Mouse (Mus musculus) brain, embryonic 18.5 days (tissue): ENCODE results near the gene Htr2c.

ENCODE experiments used
- DNase-seq: peaks from one replicate; pipeline ENCODE4 v3.0.0-alpha.2; 2012; ENCODE audit warnings: low read depth, low spot score

The Htr2c gene

DNA sequence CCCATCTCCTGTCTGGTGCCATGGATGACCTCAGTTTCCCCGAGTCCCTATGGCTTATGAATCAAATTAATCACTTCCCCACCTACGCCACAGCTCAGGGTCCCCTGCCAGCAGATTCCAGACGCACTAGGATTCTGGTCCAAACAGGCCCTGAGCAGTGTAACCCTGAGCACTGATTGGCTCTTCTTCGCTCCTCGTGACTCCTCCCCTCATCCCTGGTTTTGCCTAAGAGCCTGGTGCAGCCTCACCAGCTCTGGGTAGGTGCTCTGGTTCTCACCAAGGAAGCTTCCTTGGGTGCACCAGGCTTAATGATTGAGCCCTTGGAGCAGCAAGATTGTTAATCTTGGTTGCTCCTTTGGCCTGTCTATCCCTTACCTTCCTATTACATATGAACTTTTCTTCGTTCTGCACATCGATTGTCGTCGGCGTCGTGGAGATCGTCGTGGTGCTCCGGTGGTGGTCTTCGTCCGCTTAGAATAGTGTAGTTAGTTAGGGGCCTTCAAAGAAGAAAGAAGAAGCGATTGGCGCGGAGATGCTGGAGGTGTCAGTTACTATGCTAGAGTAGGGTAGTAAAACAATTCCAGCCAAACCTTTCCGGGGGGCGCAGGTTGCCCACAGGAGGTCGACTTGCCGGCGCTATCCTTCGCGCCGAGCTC is at the start of gene Htr2c:
TSS of gene Htr2c (plus strand) at position 256 of the 656 bp plus-strand sequence.
- no peak for DNase-seq

DNA sequence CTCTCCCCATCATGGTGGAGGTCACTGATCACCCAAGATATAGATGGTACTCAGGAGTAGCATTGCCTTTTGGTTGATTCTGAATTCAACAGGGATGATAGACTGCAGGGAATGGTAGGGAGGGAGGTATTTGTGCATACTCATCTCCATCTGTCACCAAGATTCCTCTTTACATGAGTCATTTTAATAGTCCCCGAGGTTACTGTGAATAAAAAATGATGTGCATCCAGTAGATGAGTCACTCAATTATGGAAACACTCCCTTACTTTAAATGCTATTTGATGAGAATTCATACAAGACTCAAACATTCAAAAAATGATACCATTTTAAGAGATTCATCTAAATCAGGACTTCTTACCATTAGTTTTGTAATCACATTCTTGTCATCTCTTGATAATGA is 34.1 kb upstream of the Htr2c start:
- no peak for DNase-seq

- no peak for DNase-seq
These were observed 26.0 kb upstream of the Htr2c start for GRCm38 (mm10) chrX:146936332-146936731.

DNA sequence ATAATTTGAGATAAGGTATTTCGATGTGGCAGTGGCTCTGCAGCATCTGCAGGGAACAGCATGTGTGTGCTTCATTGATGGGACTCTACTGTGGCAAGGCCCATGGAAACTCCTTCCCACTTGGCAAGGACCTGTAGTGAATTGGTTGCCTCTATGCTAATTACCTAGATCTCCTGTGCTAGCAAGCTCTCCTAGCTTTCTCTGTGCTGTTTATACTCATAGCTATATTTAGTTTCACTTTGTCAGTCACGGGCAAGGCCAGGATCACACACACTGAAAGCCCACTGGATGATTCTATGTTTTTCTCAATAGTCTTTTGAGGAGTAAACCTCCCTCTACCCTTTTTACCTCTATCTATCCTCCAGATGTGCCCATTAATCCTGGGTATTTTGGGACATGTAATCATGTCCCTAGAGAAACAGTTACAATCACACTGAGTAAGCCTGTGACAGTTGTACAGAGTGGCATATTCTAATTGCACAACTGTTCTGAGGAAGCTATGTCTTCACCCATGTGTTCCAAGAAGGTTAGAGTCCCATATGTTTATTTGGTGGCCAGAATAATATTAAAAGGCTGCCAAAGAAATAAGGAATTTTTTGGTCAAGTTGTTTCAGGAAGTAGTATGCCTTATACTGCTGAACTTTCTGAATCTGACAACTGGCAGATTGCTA is 16.0 kb upstream of the Htr2c start:
- DNase-seq: no peak

DNA sequence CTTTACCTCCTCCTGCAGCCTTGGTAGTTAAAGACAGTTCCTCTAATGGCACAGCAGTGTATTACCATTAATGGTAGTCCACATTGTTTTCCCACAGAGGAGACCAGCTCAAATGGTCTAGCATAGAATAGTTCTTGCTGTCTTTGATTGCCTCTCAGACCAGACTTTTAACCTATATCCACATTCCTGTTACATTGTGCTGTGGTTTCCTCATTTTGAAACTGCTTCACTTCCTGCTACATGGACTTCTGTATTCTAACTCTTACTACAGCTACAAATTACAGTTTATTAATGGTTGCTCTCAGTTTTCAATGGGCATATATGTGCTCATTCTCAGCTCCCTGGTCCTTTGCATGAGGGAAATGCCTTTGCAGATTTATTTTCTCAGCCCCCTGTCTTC is 15.3 kb upstream of the Htr2c start:
- DNase-seq: no peak

DNA sequence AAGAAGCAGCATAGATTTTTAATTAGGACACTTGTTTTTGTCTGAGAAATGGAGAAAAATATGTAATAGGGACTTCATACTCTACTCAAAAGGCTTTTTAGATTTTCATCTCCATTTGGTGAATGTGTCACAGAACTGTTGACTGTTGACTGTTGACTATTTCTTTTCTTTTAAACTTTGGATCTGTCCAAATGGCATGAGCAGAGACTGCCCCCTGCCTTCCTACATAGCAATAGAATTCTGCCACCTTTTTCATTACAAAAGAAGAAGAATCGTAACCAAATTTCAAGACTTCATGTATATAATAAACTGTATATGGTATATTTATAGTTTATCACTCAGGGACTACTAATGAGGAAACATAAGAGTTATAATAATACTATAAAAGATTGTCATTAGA is 3.7 kb upstream of the Htr2c start:
- DNase-seq: no peak

DNA sequence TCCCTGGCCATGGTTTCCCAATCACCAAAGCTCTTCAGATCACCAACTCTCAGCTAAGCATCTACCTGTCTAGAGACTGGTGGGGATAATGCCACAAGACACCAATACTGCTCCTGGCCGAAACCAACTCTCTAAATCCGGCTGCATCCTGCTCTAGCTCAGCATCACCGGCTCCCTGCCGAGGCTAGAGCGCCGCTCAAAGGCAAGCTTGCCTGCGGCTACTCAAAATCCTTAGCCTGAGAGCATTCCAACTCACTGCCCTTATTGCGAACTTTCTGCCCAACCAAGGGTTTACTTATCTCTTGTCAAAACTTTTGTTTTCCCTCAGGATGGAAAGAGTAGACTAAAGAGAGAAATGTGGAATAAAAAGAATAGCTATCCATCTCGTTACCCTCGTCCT is 2.4 kb upstream of the Htr2c start:
- no peak for DNase-seq

DNA sequence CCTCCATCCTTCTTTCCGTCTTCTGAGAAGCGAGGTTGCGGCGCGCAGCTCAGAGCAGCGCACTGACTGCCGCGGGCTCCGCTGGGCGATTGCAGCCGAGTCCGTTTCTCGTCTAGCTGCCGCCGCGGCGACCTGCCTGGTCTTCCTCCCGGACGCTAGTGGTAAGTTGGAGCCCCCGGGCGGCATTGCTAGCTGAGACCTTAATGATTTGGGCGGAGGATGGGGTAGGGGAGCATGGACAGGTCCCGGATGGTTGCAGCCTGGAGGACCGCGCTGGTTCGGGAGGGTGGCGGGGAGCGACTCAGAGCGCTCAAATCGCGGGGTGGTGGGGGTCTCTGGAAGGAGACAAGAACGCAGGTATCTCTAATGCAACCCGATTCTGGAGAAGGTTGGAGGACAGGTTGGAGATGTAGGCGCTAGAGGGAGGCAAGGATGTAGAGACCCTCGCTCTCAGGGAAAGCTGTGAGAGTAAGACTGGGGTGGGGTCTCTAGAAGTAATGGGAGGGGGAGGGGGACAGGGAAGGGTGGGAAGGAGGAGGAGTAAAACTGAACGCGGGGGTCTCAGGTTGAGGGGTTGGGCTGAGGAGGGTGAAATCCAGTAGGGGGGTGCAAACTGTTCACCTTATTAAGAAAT is 718 bp downstream of the Htr2c start:
- no peak for DNase-seq

GRCm38 (mm10) chrX:146979931-146980330 is 17.6 kb downstream of the Htr2c start:
- DNase-seq: no peak

DNA sequence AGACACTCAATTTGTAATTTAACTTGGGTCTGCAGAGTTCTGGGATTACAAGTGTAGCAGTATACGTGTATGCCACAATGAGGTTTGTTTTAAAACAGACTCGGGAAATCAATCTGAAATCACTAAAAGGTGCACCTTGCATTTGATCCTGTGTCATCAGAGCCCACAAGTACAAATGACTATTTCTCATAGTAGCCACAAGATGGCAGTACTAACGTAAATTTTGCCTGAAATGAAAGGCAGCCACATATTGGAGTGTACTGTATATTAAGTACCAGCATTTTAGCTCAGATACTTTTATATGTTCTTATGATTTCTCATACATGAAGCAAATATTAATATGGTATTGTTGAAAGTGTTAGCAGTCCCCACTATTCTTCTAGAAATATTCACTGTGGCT is 93.4 kb downstream of the Htr2c start:
- DNase-seq: no peak

DNA sequence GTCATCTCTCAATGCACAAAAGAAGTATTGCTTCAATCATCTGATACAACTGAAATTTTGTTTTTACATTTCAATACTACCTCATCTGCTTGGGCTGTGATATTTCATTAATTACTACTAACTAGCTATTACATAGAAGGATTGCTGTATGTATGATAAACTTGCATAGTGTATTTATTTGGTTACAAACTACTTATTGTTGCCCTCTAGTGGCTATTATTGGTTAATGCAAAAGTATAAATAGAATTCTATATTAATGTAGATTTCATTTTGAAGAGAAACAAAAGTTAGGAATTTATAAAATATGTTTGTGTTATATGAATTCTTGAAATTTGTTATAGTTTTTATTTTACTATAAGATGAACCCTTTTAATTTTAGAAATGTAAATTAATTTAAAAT is 109.3 kb downstream of the Htr2c start:
- no peak for DNase-seq

GRCm38 (mm10) chrX:147119155-147119554 is 156.8 kb downstream of the Htr2c start:
- DNase-seq: no peak

DNA sequence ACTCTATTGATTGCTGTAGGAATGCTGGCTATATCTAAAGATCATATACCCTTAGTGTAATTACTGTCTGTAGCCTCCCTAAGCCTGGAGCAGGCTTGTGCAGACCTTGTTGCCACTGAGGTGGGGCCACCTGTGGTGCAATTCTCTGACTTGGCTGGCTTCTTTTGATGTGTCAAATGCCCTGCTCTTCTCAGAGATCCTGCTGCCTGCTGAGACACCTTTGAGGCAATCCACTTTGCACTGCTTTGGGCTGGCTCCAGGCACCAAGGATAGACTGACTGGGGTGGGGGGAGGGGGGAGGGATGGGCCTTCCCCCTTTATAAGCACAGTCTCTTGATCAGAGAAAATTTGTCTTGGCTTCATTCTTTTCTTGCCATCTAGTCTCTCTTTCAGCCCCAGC is 252.9 kb downstream of the Htr2c start:
- DNase-seq: no peak

- no peak for DNase-seq
These were observed 255.2 kb downstream of the Htr2c start for GRCm38 (mm10) chrX:147217382-147218013.

GRCm38 (mm10) chrX:147238806-147239542 is 276.7 kb downstream of the Htr2c start:
- no peak for DNase-seq
